Mouse (Mus musculus): Measurements from ENCODE around the gene Spen.

Spen gene

GRCm38 (mm10) chr4:141420886-141421285 lies 117.5 kb downstream of the Spen start:
- DNase-seq (ENCODE audit: low read depth, low spot score): no peak

DNA sequence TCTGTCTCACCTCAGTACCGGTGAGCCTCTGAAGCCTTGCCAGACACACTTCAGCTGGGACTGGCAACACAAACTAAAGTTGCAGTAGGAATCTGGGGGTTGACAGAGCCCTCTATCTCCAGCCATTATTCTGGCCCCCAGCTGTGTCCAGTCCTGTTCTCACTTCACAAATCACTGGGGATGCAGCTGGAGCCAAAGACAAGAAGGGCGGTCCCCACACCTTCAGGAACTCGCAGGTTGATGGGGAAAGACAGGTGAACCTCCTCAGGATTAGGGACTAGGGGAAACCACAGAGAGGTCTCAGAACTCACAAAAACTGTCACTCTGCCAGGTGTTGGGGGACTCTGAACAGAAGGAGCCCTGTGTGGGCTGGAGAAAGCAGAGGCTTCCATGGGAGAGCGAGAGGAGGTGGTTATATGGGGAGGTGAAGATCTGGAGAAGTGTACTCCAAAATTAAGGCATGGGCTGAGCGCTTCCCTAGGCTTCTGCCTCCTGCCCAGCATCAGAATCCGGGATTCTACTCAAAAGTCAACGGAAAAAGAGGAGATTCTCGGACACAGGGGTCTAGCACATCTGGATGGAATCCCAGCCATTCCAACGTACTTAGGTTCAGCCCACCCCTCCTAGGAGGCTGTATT lies 118.1 kb downstream of the Spen start, which contains the start of gene Hspb7:
Hspb7 (plus strand) TSS at position 588 of the 638 bp plus-strand sequence.
- DNase-seq (ENCODE audit: low read depth, low spot score): no peak

- no peak for DNase-seq (ENCODE audit: low read depth, low spot score)
Measured at GRCm38 (mm10) chr4:141419398-141420191, 118.8 kb downstream of the Spen start.

All from forelimb bud, embryonic 11.5 days (tissue).